Mouse (Mus musculus) heart, embryonic 10.5 days (tissue): ENCODE data around the gene Slc9a5. TPM values are rescaled to one million over a fixed set of nuclear protein-coding genes. Genes with fewer than 3 reads are reported as not detected.

Source experiments
- DNase-seq: peaks from one replicate; pipeline ENCODE4 v3.0.0-alpha.2; 2017; ENCODE audit warnings: low spot score
- H3K27ac ChIP-seq: fragments of 300-500 bp; sonication (generic); 2 replicates; pipeline ENCODE4 v1.5.1; 2016; ENCODE audit warnings: mild to moderate bottlenecking
- H3K27me3 ChIP-seq: fragments of 300-500 bp; sonication (generic); 2 replicates; pipeline ENCODE4 v1.6.1; 2016; ENCODE audit warnings: mild to moderate bottlenecking; ENCODE audit not compliant: poor library complexity, insufficient read depth, severe bottlenecking
- H3K36me3 ChIP-seq: fragments of 300-500 bp; sonication (generic); 2 replicates; pipeline ENCODE4 v1.6.1; 2016; ENCODE audit warnings: mild to moderate bottlenecking, moderate library complexity
- H3K4me1 ChIP-seq: fragments of 300-500 bp; sonication (generic); 2 replicates; pipeline ENCODE4 v1.6.1; 2016; ENCODE audit warnings: mild to moderate bottlenecking
- H3K4me3 ChIP-seq: fragments of 300-500 bp; sonication (generic); 2 replicates; pipeline ENCODE4 v1.5.1; 2016; ENCODE audit warnings: mild to moderate bottlenecking, moderate library complexity
- H3K9me3 ChIP-seq: fragments of 300-500 bp; sonication (generic); 2 replicates; pipeline ENCODE4 v1.6.1; 2016; ENCODE audit warnings: mild to moderate bottlenecking, moderate library complexity
- WGBS: fragments of 180-500 bp; shearing (Covaris S2); methylation state at CpG from one replicate; pipeline ENCODE4 v1.1.7; 2016; 5-methylcytosine and 5-hydroxymethylcytosine counted together
- microRNA counts: library from miRNA; unstranded; fragments of <30 nt; microRNA quantifications from one replicate; lab custom pipeline; 2017
- microRNA-seq: library from miRNA; unstranded; fragments of <30 nt; microRNA quantifications from one replicate; pipeline ENCODE4, GENCODE M21; 2017
- polyA plus RNA-seq: library from polyadenylated mRNA; unstranded; fragments of >200 nt; fragmentation: Nextera tagmentation; extraction: Ambion mirVana; gene quantifications from 2 replicates; pipeline ENCODE4 v1.2.1, GENCODE M21; 2016

Gene Slc9a5
- polyA plus RNA-seq, 1 experiment from 2014 or later = 2.4 TPM

DNA sequence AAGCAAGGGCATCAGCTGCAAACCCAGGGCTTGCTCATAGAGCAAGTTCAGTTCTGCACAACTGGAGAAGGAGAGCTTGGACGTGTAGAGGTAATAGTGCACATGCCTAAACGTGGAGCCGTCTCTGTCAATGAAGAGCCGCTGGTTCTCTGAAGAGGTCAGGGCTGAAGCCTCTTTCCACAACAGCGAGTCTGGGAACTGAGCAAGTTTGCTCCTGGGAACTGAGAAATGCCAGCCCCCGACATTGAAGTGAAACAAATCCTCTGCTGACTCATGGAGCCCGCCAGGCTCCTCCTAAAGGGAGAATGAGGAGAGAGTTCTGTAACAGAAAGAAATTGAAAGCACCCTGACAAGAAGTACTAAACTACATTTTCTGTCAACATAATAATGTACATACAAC is 59.7 kb downstream of the Slc9a5 start:
- 53% methylated on average over 7 of the region's 7 CpGs for WGBS
- Histone ChIP-seq H3K27me3 (peaks cover 12% of the 10 kb centered on the region), H3K27ac (no peak overlapping the region), H3K36me3 (no peaks in the 10 kb centered on the region), H3K4me1 (peaks cover 2% of the 10 kb centered on the region), H3K4me3 (no peak overlapping the region), H3K9me3 (no peaks in the 10 kb centered on the region)
- DNase-seq = no peak

DNA sequence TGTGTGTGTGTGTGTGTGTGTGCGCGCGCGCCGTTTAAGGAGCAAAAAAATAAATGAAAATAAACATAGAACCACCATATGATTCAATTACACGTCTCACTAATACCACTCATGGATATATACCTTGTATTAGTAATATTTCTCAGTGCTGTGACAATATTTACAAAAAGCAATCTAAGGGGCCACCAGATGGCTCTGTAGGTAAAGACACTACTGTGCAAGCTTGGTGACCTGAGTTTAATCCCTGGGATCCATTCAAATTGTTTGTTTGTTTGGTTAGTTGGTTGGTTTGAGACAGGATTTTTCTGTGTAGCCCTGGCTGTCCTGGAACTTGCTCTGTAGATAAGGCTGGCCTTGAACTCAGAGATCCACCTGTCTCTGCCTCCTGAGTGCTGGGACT is 61.3 kb downstream of the Slc9a5 start:
- WGBS = 91% methylated on average over 6 of the region's 6 CpGs
- peaks cover 27% of the 10 kb centered on the region for H3K27me3 ChIP-seq
- H3K27ac ChIP-seq = no peak overlapping the region
- H3K36me3 ChIP-seq = no peaks in the 10 kb centered on the region
- DNase-seq = no peak
- no peak overlapping the region for H3K4me3 ChIP-seq
- H3K9me3 ChIP-seq = no peaks in the 10 kb centered on the region
- peaks cover 7% of the 10 kb centered on the region for H3K4me1 ChIP-seq

DNA sequence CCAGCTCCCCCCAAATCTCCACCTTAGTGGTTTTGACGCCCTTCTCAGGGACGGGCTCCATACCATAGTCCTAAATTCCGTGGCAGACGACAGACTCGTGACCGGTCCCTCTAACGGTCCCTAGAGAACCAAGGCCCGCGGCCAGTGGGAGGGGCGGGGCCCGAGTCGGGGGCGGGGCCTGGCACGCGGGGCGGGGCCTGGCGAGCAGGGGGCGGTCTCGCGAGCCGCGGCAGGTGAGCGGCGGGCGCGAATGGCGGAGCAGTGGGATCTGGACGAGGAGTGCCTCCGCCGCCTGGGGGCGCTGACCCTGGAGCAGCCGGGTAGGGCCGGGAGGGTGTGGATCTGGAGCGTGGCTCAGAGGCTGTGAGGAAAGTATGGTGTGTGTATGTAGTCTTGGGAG is 64.7 kb downstream of the Slc9a5 start, which contains the start of the genes Kctd19 and Lrrc36:
TSS of gene Kctd19 (minus strand) at position 112 of the 400 bp plus-strand sequence.
TSS of gene Lrrc36 (plus strand) at position 181 of the 400 bp plus-strand sequence.
- Histone ChIP-seq H3K27ac (no peak within 1 kb of the TSS), H3K4me1 (peaks cover 7% of the 10 kb centered on the region), H3K4me3 (peak within 1 kb of the TSS; percentile 57), H3K36me3 (no peaks in the 10 kb centered on the region), H3K27me3 (peaks cover 34% of the 10 kb centered on the region), H3K9me3 (no peaks in the 10 kb centered on the region)
- 2% methylated on average over 34 of the region's 34 CpGs for WGBS
- peak; percentile 85 for DNase-seq

DNA sequence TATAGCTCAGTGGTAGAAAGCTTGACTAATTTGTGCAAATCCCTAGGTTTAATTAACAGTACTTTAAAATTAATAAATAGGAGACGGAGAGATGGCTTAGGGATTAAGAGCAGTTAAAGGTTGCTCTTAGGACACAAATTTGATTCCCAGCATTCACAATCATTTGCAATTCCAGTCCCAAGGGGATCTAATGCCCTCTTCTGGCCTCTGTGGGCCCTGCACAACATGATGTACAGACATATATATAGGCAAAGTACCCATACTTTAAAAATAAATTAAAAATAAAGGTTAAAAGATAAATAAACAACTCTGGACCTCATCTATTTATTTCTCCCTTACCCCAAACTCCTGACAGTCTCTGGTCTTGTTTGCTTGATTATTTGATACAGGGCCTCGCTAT is 70.3 kb downstream of the Slc9a5 start:
- no peak for DNase-seq
- 66% methylated on average over 2 of the region's 2 CpGs for WGBS

More for the DNA sequence above, 70.3 kb downstream of the Slc9a5 start:
- Histone ChIP-seq H3K27ac (no peak overlapping the region), H3K27me3 (peaks cover 15% of the 10 kb centered on the region), H3K4me1 (no peaks in the 10 kb centered on the region), H3K9me3 (no peaks in the 10 kb centered on the region), H3K4me3 (no peak overlapping the region), H3K36me3 (no peaks in the 10 kb centered on the region)

MicroRNAs encoded within 50 kb of the gene (microRNA counts, 519-probe panel; counts per million panel counts)
- not detected for microRNA mmu-miR-328 (lab: Ali Mortazavi, UCI)

Small RNA genes within 50 kb of the gene (microRNA-seq; reads per million reads assigned to microRNA genes)
- not detected for gene Gm27320
- gene Mir328 = 251 reads per million, percentile 61 among the genes with 10 or more reads in this experiment

Other genes with a start within 250 kb of the Slc9a5 start
- not detected in 2 replicates for gene Ces4a, start 217.0 kb upstream of the Slc9a5 start, polyA plus RNA-seq
- 47.5 and 59.6 TPM in 2 replicates for gene Cbfb, start 178.2 kb upstream of the Slc9a5 start, polyA plus RNA-seq
- gene D230025D16Rik, start 123.7 kb upstream of the Slc9a5 start, polyA plus RNA-seq = 19.3 and 20.7 TPM in 2 replicates
- 7.6 and 8.1 TPM in 2 replicates for gene B3gnt9, start 93.7 kb upstream of the Slc9a5 start, polyA plus RNA-seq
- 19.0 and 19.4 TPM in 2 replicates for gene Tradd, start 84.2 kb upstream of the Slc9a5 start, polyA plus RNA-seq
- 2.0 and 2.4 TPM in 2 replicates for gene Fbxl8, start 84.2 kb upstream of the Slc9a5 start, polyA plus RNA-seq
- gene Hsf4, start 79.0 kb upstream of the Slc9a5 start, polyA plus RNA-seq = 0.16 TPM in 1 of 2 replicates, not detected in the other
- 1.2 and 1.3 TPM in 2 replicates for gene Nol3, start 72.7 kb upstream of the Slc9a5 start, polyA plus RNA-seq
- 7.4 and 8.6 TPM in 2 replicates for gene 4931428F04Rik, start 59.0 kb upstream of the Slc9a5 start, polyA plus RNA-seq
- 16.7 and 18.9 TPM in 2 replicates for gene Exoc3l, start 52.7 kb upstream of the Slc9a5 start, polyA plus RNA-seq
- 91.4 and 114 TPM in 2 replicates for gene E2f4, start 51.2 kb upstream of the Slc9a5 start, polyA plus RNA-seq
- 3.9 and 4.4 TPM in 2 replicates for gene Elmo3, start 43.2 kb upstream of the Slc9a5 start, polyA plus RNA-seq
- 1.5 and 1.9 TPM in 2 replicates for gene Lrrc29, start 22.6 kb upstream of the Slc9a5 start, polyA plus RNA-seq
- 99.6 and 101 TPM in 2 replicates for gene Tmem208, start 22.5 kb upstream of the Slc9a5 start, polyA plus RNA-seq
- 2.1 and 3.0 TPM in 2 replicates for gene Fhod1, start 890 bp upstream of the Slc9a5 start, polyA plus RNA-seq
- gene Plekhg4, start 24.4 kb downstream of the Slc9a5 start, polyA plus RNA-seq = 0.12 and 0.44 TPM in 2 replicates
- gene Kctd19, start 64.7 kb downstream of the Slc9a5 start, polyA plus RNA-seq = not detected in 2 replicates
- 0.09 TPM in 1 of 2 replicates, not detected in the other for gene Lrrc36, start 64.7 kb downstream of the Slc9a5 start, polyA plus RNA-seq
- 25.5 and 28.4 TPM in 2 replicates for gene Tppp3, start 122.7 kb downstream of the Slc9a5 start, polyA plus RNA-seq
- gene Zdhhc1, start 148.1 kb downstream of the Slc9a5 start, polyA plus RNA-seq = 16.1 and 21.6 TPM in 2 replicates
- 14.8 and 37.5 TPM in 2 replicates for gene Hsd11b2, start 169.9 kb downstream of the Slc9a5 start, polyA plus RNA-seq
- 69.7 and 70.6 TPM in 2 replicates for gene Atp6v0d1, start 217.2 kb downstream of the Slc9a5 start, polyA plus RNA-seq